Mouse (Mus musculus): ENCODE results near the gene Cemip.

Cemip gene

DNA sequence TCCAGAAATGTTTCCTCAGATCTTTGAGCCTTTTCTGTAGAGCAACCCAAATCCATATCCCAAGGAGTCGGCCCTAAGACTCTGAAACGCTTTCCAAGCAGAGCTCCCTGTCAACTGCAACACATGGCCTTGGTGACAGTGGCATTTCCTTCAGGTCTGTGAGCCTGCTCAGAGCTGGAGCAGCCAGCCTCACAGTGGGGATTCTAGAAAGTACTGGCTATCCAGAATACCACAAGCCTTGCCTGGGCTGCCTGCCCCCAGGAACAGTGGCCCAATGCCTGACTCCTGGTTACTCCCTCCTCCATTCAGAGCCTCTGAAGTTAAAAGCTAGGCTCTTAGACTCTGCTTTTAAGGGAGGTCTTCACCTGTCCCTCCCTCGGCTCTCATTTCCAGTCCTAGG lies 12.4 kb downstream of the Cemip start:
- H3K36me3 ChIP-seq (ENCODE audit: control insufficient read depth, insufficient read depth, low read length, poor library complexity, severe bottlenecking): no peaks in the 10 kb centered on the region
- DNase-seq (ENCODE audit: low read depth, low spot score): no peak
- no peaks in the 10 kb centered on the region for H3K27me3 ChIP-seq (ENCODE audit: control insufficient read depth, insufficient read depth, low read length, poor library complexity, severe bottlenecking)

DNA sequence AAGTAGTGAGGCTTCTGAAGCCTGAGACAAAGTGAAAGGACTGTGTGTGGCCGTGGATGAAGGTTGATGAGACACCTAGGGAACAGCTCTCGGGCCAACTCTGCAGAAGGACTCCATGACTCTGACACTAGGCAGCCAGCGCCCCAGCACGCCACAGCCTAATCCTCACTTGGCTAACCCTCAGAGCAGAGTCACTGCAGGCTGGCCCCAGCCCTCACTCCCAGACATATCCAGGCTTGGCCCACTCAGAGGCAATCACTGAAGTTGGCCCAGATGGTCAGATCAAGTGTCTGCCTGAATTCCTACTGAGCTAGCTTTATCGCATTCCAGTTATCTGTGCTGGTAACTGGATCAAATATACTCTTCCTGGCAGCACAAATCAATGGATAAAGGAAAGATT lies 17.4 kb downstream of the Cemip start:
- no peaks in the 10 kb centered on the region for H3K27me3 ChIP-seq (ENCODE audit: control insufficient read depth, insufficient read depth, low read length, poor library complexity, severe bottlenecking)
- H3K36me3 ChIP-seq (ENCODE audit: control insufficient read depth, insufficient read depth, low read length, poor library complexity, severe bottlenecking): no peaks in the 10 kb centered on the region
- no peak for DNase-seq (ENCODE audit: low read depth, low spot score)

DNA sequence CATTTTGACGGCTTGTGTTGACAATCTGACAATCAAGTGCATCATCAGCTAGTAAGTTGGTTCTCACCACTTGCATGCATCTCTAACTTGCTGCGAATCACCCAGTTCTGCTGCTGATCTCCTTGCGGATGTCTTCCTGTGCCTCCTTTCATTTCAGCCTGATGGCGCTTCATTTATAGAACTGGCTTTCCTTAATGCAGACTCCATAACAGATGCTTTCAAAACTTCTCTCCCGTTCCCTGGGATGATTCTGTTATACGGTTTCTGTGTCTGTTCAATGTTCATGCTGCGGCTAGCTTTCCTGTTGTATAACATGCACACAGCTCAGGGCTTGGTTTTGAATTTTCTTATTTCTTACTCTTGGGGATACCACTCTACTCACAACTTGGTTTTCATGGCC lies 26.5 kb downstream of the Cemip start:
- Histone ChIP-seq H3K36me3 (ENCODE audit: control insufficient read depth, insufficient read depth, low read length, poor library complexity, severe bottlenecking) (no peaks in the 10 kb centered on the region), H3K27me3 (ENCODE audit: control insufficient read depth, insufficient read depth, low read length, poor library complexity, severe bottlenecking) (no peaks in the 10 kb centered on the region)
- DNase-seq (ENCODE audit: low read depth, low spot score): no peak

DNA sequence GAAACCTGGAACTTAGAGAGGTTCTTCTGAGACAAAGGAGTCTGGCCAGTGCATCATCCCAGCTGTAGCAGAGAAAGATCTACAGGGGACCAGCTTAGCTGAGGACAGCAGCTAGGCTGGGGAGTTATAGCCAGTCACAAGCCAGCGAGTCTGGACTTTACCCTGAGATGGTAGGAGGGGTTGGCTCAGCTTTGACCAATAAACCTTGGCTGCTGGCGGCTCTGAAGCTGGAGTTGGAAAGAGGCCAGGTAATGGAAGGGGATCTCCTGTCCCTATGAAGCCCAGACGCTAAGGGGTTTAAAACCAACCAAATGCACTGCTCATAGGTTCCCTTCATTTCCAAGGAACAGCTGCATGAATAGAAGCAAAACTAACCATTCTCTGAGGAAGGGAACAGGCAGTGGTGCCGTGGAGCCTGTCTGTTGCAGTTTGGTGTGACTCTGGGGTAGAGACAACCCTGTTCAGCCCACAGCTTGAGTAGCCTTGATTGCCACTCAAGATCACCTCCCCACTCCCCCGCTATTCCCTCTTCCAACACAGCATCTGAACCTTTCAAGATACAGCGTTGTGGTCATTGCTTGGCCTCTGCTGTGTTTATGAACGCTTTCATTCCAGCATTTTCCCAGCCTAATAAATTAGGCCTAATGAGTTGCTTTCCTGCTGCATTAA lies 30.2 kb downstream of the Cemip start:
- Histone ChIP-seq H3K36me3 (ENCODE audit: control insufficient read depth, insufficient read depth, low read length, poor library complexity, severe bottlenecking) (no peaks in the 10 kb centered on the region), H3K27me3 (ENCODE audit: control insufficient read depth, insufficient read depth, low read length, poor library complexity, severe bottlenecking) (no peaks in the 10 kb centered on the region)

DNA sequence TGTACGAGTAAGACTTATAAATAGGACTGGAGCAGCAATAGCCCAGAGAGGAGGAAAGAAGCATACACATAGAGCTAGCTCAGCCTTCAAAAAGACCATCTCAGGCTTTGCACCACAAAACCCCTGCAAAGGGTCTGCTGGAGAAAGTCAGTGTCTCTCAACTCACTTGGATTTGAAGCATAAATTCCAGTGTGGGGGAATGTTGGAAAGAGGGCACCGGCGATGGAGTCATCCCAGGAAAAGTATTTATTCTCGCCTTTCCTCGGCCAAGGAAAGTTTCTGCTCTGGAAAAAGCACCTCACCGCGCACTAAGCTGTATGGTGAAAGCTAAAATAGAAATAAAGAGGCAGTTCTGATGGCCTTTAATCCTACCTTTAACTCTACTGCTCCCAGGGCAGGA lies 32.4 kb downstream of the Cemip start:
- H3K27me3 ChIP-seq (ENCODE audit: control insufficient read depth, insufficient read depth, low read length, poor library complexity, severe bottlenecking): no peaks in the 10 kb centered on the region
- no peaks in the 10 kb centered on the region for H3K36me3 ChIP-seq (ENCODE audit: control insufficient read depth, insufficient read depth, low read length, poor library complexity, severe bottlenecking)
- DNase-seq (ENCODE audit: low read depth, low spot score): no peak

More for the DNA sequence above, 30.2 kb downstream of the Cemip start:
- DNase-seq (ENCODE audit: low read depth, low spot score): no peak

DNA sequence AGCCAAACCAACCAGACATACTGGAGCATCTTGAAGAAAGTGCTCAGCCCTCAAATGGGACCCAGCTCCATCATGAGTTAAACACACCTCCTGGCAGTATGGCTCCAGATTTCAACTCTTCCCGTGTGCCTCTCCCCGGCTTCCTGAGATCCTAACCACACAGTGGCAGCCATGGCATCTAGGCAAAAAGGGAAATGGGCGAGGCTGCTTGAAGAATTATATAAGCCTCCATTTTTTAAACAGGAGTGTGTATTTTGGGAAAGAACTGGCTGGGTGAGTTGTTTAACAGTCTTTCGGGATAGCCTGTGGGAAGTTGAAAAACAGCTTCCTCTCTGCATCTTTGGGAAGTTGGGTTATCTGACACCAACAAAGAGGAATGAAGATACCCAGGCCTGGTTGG lies 34.9 kb downstream of the Cemip start:
- Histone ChIP-seq H3K36me3 (ENCODE audit: control insufficient read depth, insufficient read depth, low read length, poor library complexity, severe bottlenecking) (no peaks in the 10 kb centered on the region), H3K27me3 (ENCODE audit: control insufficient read depth, insufficient read depth, low read length, poor library complexity, severe bottlenecking) (no peaks in the 10 kb centered on the region)
- no peak for DNase-seq (ENCODE audit: low read depth, low spot score)

DNA sequence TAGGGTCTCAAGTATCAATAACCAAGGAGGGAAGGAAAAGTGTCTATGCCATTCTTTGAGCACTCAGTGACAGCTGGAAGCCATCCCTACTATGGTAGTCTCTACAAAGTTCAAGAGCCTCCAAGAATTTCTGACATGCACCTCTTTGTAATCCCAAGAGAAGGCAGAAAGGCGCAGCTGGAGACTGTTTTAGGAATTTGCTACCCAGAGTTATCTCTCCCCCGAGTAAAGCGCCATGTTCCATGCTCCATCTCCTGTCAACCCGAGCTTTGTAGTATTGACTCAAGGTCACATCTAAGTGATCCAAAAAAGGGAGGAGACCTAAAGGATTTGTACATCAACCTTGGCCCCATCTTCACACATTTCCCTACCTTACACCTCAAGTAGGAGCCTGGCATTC lies 40.8 kb downstream of the Cemip start:
- Histone ChIP-seq H3K27me3 (ENCODE audit: control insufficient read depth, insufficient read depth, low read length, poor library complexity, severe bottlenecking) (no peaks in the 10 kb centered on the region), H3K36me3 (ENCODE audit: control insufficient read depth, insufficient read depth, low read length, poor library complexity, severe bottlenecking) (no peaks in the 10 kb centered on the region)
- DNase-seq (ENCODE audit: low read depth, low spot score): no peak

DNA sequence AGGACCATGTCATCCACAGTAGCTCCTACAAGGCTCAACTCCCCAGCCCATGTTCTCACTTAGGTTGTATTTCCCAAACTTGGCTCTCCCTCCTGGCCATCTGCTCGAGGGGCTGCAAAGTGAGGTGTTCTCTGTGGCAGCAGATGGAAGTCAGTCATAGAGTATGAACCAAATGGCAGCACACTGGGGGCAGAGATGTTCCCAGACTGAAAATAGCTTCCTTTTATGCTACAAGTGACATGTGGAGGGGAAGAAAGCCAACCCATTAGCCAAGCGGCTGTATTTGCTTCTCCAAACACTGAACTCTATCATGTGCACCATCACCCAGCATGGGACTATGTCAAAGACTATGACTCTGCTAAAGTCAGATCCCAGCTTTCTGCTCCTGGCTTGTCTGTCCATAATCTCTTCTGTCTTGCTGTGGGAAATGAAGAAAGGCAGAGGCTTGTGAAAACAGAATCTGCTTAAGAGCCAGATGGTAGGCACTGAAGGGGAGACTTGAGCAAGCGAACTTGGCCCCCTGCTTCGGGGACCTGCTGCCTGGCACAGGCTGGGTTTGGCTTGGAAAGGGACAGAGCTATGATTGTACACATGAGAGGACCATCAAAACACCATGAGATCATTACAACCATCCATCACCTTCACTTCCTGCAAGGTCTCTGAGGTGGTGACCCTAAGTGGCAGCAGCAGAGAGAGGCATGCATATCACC lies 41.6 kb downstream of the Cemip start:
- no peak for DNase-seq (ENCODE audit: low read depth, low spot score)
- Histone ChIP-seq H3K27me3 (ENCODE audit: control insufficient read depth, insufficient read depth, low read length, poor library complexity, severe bottlenecking) (no peaks in the 10 kb centered on the region), H3K36me3 (ENCODE audit: control insufficient read depth, insufficient read depth, low read length, poor library complexity, severe bottlenecking) (no peaks in the 10 kb centered on the region)

DNA sequence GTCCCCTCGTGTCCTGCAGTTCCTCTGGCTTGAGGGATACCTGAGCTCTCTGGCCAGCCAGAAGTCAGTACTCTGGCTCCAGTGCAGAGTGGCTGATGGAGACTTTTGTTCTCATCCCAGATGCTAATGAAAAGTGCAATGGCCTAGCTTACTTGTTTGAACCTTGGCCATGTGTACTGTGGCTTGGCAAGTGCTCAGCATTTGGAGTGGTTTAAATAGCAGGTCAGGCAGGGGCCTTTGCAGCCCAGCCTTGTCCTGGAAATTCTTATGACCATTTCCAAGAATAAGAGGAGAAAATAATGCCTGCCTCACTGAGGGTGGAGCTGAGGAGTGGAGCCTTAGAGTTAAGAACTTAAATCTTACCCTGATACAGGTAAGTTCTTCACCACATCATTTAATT lies 43.6 kb downstream of the Cemip start:
- H3K27me3 ChIP-seq (ENCODE audit: control insufficient read depth, insufficient read depth, low read length, poor library complexity, severe bottlenecking): no peaks in the 10 kb centered on the region
- H3K36me3 ChIP-seq (ENCODE audit: control insufficient read depth, insufficient read depth, low read length, poor library complexity, severe bottlenecking): no peaks in the 10 kb centered on the region
- DNase-seq (ENCODE audit: low read depth, low spot score): no peak

DNA sequence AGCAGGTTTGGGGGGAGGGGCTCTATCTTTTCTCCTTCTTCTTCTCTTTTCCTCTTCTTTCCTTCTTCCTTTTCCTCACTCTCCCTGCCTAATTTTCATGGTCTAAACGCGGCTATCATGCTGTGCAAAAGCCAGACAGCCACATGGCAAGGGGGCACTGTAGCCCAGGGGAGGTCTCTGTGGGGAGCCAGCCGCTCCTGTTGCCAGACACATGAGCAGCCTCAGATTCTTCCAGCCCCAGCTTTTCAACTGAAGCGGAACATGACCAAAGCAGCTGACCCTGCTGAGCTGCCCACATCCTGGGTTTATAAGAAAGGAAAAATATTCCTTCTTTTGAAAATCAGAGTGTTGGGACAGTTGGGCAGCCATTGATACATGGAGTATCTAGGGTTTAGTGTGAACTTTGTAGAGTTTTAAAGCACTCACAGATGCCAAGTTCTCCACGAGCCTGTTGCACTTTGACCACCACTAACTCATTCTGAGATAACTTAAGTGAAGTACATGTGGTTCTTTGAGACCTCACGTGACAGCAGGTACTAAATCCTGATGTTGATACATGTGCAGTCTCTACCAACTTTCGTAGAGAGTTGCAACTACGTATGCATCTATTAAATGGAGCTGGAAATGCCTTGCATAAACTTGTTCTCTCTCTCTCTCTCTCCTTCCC lies 46.3 kb downstream of the Cemip start:
- no peak for DNase-seq (ENCODE audit: low read depth, low spot score)
- Histone ChIP-seq H3K36me3 (ENCODE audit: control insufficient read depth, insufficient read depth, low read length, poor library complexity, severe bottlenecking) (no peaks in the 10 kb centered on the region), H3K27me3 (ENCODE audit: control insufficient read depth, insufficient read depth, low read length, poor library complexity, severe bottlenecking) (no peaks in the 10 kb centered on the region)

DNA sequence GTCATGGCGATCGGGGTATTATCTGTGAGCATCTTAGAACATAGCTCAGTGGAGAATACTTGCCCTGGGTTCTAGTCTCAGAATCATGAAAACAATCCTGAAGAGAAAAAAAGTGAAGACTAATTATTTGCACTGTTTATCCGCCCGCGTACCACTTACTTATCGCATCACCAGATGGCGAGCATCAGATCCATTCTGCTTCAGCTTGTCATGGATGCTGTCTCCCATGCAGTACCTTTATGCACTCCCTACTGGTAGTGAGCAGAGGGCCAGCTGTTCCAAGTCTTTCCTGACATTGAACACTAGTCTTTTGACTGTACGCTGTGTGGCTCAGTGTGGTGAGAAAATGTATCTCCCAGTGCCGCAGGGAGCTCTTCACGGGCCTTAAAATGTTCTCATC lies 47.7 kb downstream of the Cemip start:
- H3K36me3 ChIP-seq (ENCODE audit: control insufficient read depth, insufficient read depth, low read length, poor library complexity, severe bottlenecking): no peaks in the 10 kb centered on the region
- DNase-seq (ENCODE audit: low read depth, low spot score): no peak

DNA sequence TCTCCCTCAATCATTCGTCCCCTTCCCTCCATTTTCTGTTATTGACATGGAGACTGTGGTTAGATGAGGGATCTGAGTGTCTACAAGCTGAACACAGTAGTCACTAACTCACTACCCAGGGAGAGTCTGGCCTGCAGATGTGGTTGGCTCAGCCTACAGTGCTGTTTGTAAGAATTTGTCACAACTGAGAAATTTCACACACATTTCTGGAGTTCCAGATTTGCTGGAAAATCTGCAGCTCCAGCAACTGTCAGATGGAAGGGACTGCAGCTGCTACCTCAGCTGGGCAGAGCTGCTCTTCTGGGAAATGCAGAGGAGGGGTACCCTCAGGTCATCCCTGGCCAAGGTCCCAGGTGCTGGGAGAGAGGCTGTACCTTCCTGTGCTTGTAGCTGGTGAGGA lies 53.5 kb downstream of the Cemip start:
- Histone ChIP-seq H3K27me3 (ENCODE audit: control insufficient read depth, insufficient read depth, low read length, poor library complexity, severe bottlenecking) (no peaks in the 10 kb centered on the region), H3K36me3 (ENCODE audit: control insufficient read depth, insufficient read depth, low read length, poor library complexity, severe bottlenecking) (no peaks in the 10 kb centered on the region)
- no peak for DNase-seq (ENCODE audit: low read depth, low spot score)

More for the DNA sequence above, 47.7 kb downstream of the Cemip start:
- no peaks in the 10 kb centered on the region for H3K27me3 ChIP-seq (ENCODE audit: control insufficient read depth, insufficient read depth, low read length, poor library complexity, severe bottlenecking)

DNA sequence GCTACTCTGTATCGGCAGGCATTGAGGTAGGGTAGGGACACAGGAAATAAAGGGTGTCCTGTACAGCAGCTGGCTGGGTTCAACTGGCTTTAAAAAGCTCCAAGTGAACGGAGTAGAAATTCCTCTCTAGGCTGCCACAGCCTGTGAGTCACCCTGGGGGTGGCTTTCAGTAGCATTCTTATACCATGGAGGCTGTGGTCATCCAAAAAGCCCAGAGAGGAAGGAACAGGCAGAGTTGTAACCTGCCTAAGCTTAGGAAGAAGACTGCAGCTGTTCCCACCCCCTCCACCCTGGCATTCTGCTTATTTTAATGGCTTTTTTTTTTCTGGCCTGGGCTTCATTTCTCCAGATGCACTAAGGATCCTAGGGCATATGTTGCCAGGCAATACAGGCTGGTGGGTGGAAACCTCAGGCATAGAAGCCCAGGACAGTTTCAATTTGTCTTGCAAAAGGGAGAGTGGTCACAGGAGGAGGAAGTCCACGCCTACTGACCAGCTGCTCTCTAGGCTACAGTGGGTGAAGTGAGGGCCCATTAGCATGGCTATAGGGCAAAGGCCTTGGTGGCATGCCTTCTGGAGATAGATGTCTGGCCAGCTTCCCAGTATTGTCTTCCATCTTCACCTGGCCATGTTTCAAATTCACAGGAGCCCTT lies 57.1 kb downstream of the Cemip start:
- H3K27me3 ChIP-seq (ENCODE audit: control insufficient read depth, insufficient read depth, low read length, poor library complexity, severe bottlenecking): no peaks in the 10 kb centered on the region
- H3K36me3 ChIP-seq (ENCODE audit: control insufficient read depth, insufficient read depth, low read length, poor library complexity, severe bottlenecking): no peaks in the 10 kb centered on the region
- DNase-seq (ENCODE audit: low read depth, low spot score): no peak

DNA sequence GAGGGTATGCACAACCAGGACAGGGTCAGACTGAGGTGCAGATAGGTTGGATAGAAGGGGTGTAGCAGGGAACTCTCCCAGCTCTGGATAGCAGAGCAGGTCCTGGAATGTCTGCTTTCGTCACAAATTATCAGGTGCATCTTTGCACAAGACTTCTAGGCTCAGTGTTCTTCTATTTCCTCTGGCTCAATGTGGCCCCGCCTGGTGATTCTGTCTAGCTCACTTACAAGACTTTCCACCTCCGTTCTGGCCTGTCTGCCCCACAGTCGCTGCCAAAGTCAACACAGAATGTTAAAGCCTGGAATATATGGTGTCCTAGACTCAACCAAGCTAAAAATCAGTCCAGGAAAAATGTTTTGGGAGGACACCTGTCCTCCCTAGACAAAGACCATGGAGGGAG lies 57.9 kb downstream of the Cemip start:
- no peaks in the 10 kb centered on the region for H3K27me3 ChIP-seq (ENCODE audit: control insufficient read depth, insufficient read depth, low read length, poor library complexity, severe bottlenecking)

More for the DNA sequence above, 57.9 kb downstream of the Cemip start:
- DNase-seq (ENCODE audit: low read depth, low spot score): no peak
- no peaks in the 10 kb centered on the region for H3K36me3 ChIP-seq (ENCODE audit: control insufficient read depth, insufficient read depth, low read length, poor library complexity, severe bottlenecking)
